Mouse (Mus musculus): ENCODE measurements around the gene Ccnt2.

GRCm38 (mm10) chr1:127808671-127809070, 34.7 kb downstream of the Ccnt2 start:
- TF ChIP-seq CTCF (IDR thresholded peaks at IDR 0.05; ENCODE audit: extremely low read depth, insufficient read depth, insufficient read length, insufficient replicate concordance) = no peak
- TF ChIP-seq POLR2A (IDR thresholded peaks at IDR 0.05; ENCODE audit: low read depth, low read length) = no peak

Measured in spleen, adult 2 months (tissue).